Mouse (Mus musculus) thymus, adult 2 months (tissue): ENCODE data around the gene Abl1.

Source experiments
- CTCF ChIP-seq: fragments of 200-500 bp; IDR thresholded peaks from 2 replicates; pipeline ENCODE4 v1.5.1; 2012; ENCODE audit warnings: mild to moderate bottlenecking, control low read depth, low read length, moderate library complexity, borderline replicate concordance; ENCODE audit not compliant: control insufficient read depth, poor library complexity, insufficient read depth; ENCODE audit errors: extremely low read depth
- POLR2A ChIP-seq: fragments of 200-500 bp; IDR thresholded peaks from 2 replicates; pipeline ENCODE4 v1.6.1; 2012; ENCODE audit warnings: mild to moderate bottlenecking, low read length, control low read depth, moderate library complexity; ENCODE audit not compliant: control insufficient read depth, poor library complexity, insufficient read depth; ENCODE audit errors: extremely low read depth

DNA sequence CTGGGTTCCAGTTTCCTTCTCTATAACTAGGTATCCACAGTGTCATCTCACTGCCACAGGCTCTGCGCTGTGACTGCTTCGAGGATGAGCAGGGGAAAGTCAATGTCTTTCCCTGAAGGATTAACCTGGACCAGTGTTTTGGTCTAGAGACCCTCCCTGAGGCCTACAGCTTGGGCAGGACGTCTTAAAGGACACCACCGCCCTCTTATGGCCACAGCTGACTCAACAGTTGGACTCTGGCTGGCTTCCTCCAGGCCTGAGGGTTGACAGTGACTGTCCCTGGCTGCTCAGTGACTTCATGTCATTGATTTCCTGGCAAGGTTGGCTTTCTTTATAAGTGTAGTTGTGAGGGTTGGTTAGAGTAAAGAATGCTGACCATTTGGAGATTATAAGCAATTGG lies 20.8 kb upstream of the Abl1 start:
- TF ChIP-seq POLR2A (no peak), CTCF (no peak)
